Mouse (Mus musculus): ENCODE measurements around the gene Gm884.

Gm884 gene

GRCm38 (mm10) chr11:103621040-103621439, at the start of gene Gm884:
TSS of gene Gm884 (minus strand) at chr11:103621140.
- no peak for DNase-seq

- DNase-seq, result no peak
Measured at GRCm38 (mm10) chr11:103666907-103667426, 46.0 kb upstream of the Gm884 start.

GRCm38 (mm10) chr11:103666181-103666906, 45.4 kb upstream of the Gm884 start:
- peak; percentile 6 for DNase-seq

GRCm38 (mm10) chr11:103665695-103666094, 44.8 kb upstream of the Gm884 start:
- DNase-seq, result no peak

GRCm38 (mm10) chr11:103663119-103663518, 42.2 kb upstream of the Gm884 start:
- no peak for DNase-seq

- no peak for DNase-seq
Measured at GRCm38 (mm10) chr11:103662546-103662945, 41.6 kb upstream of the Gm884 start.

GRCm38 (mm10) chr11:103661863-103662262, 40.9 kb upstream of the Gm884 start:
- DNase-seq, result no peak

- no peak for DNase-seq
Measured at GRCm38 (mm10) chr11:103658189-103658588, 37.2 kb upstream of the Gm884 start.

GRCm38 (mm10) chr11:103656520-103656919, 35.6 kb upstream of the Gm884 start:
- no peak for DNase-seq

GRCm38 (mm10) chr11:103653359-103653965, 32.5 kb upstream of the Gm884 start:
- DNase-seq, result no peak

GRCm38 (mm10) chr11:103651426-103651825, 30.5 kb upstream of the Gm884 start:
- no peak for DNase-seq

GRCm38 (mm10) chr11:103649983-103650493, 29.1 kb upstream of the Gm884 start:
- DNase-seq, result no peak

- no peak for DNase-seq
Measured at GRCm38 (mm10) chr11:103649301-103649982, 28.5 kb upstream of the Gm884 start, which contains the start of gene Rprml. TSS of gene Rprml (plus strand) at chr11:103649570.

GRCm38 (mm10) chr11:103648656-103649055, 27.7 kb upstream of the Gm884 start:
- no peak for DNase-seq

GRCm38 (mm10) chr11:103647921-103648620, 27.1 kb upstream of the Gm884 start:
- DNase-seq, result no peak

GRCm38 (mm10) chr11:103646301-103646700, 25.4 kb upstream of the Gm884 start:
- no peak for DNase-seq

GRCm38 (mm10) chr11:103645731-103646130, 24.8 kb upstream of the Gm884 start:
- peak; percentile 11 for DNase-seq

GRCm38 (mm10) chr11:103643211-103643610, 22.3 kb upstream of the Gm884 start:
- no peak for DNase-seq

GRCm38 (mm10) chr11:103639407-103639946, 18.5 kb upstream of the Gm884 start:
- peak; percentile 35 for DNase-seq

GRCm38 (mm10) chr11:103638790-103639189, 17.9 kb upstream of the Gm884 start, which contains the start of gene Lyzl6:
TSS of gene Lyzl6 (minus strand) at chr11:103638890.
- no peak for DNase-seq

- no peak for DNase-seq
Measured at GRCm38 (mm10) chr11:103636261-103636660, 15.3 kb upstream of the Gm884 start.

GRCm38 (mm10) chr11:103635481-103635880, 14.5 kb upstream of the Gm884 start:
- no peak for DNase-seq
